Mouse (Mus musculus): ENCODE measurements around the gene Fzd9. TPM values are rescaled to one million over a fixed set of nuclear protein-coding genes. Genes with fewer than 3 reads are reported as not detected.
A peak's percentile ranks its signal among the peaks of the same experiment; 100 is the strongest.

Gene Fzd9
- polyA plus RNA-seq, 1 experiment = 2.8 TPM

GRCm38 (mm10) chr5:135243166-135243565 is 7.9 kb downstream of the Fzd9 start:
- no peaks in the 10 kb centered on the region for H3K9me3 ChIP-seq (replicated peaks; ENCODE audit: control insufficient read depth, insufficient read depth, low read length, poor library complexity, severe bottlenecking)
- no peaks in the 10 kb centered on the region for H3K27me3 ChIP-seq (ENCODE audit: control insufficient read depth, insufficient read depth, low read length, poor library complexity, severe bottlenecking)
- H3K27ac ChIP-seq (ENCODE audit: insufficient read depth, low read length) = no peak overlapping the region
- TF ChIP-seq CTCF (IDR thresholded peaks at IDR 0.05; ENCODE audit: low read depth, low read length) = no peak
- TF ChIP-seq EP300 (IDR thresholded peaks at IDR 0.05; ENCODE audit: insufficient read depth, low read depth, low read length) = no peak
- H3K9ac ChIP-seq (ENCODE audit: low read depth, poor library complexity, severe bottlenecking) = no peak overlapping the region
- no peak overlapping the region for H3K4me3 ChIP-seq (ENCODE audit: low read depth, low read length)
- peaks cover 58% of the 10 kb centered on the region for H3K36me3 ChIP-seq (ENCODE audit: control insufficient read depth, insufficient read depth, low read length, poor library complexity, severe bottlenecking)
- H3K4me1 ChIP-seq (ENCODE audit: control insufficient read depth, insufficient read depth, low read length) = no peaks in the 10 kb centered on the region

- H3K4me1 ChIP-seq (ENCODE audit: control insufficient read depth, insufficient read depth, low read length) = no peaks in the 10 kb centered on the region
- TF ChIP-seq CTCF (IDR thresholded peaks at IDR 0.05; ENCODE audit: low read depth, low read length) = no peak
- no peak for TF ChIP-seq EP300 (IDR thresholded peaks at IDR 0.05; ENCODE audit: insufficient read depth, low read depth, low read length)
- TF ChIP-seq POLR2A (IDR thresholded peaks at IDR 0.05; ENCODE audit: insufficient read depth, low read length) = no peak
- H3K4me3 ChIP-seq (ENCODE audit: low read depth, low read length) = no peak overlapping the region
- H3K36me3 ChIP-seq (ENCODE audit: control insufficient read depth, insufficient read depth, low read length, poor library complexity, severe bottlenecking) = peaks cover 63% of the 10 kb centered on the region
- no peaks in the 10 kb centered on the region for H3K9me3 ChIP-seq (replicated peaks; ENCODE audit: control insufficient read depth, insufficient read depth, low read length, poor library complexity, severe bottlenecking)
- H3K27ac ChIP-seq (ENCODE audit: insufficient read depth, low read length) = no peak overlapping the region
- H3K9ac ChIP-seq (ENCODE audit: low read depth, poor library complexity, severe bottlenecking) = no peak overlapping the region
- H3K27me3 ChIP-seq (ENCODE audit: control insufficient read depth, insufficient read depth, low read length, poor library complexity, severe bottlenecking) = no peaks in the 10 kb centered on the region
Measured at GRCm38 (mm10) chr5:135242608-135243007, 8.4 kb downstream of the Fzd9 start.

GRCm38 (mm10) chr5:135242136-135242535 is 8.9 kb downstream of the Fzd9 start:
- peaks cover 68% of the 10 kb centered on the region for H3K36me3 ChIP-seq (ENCODE audit: control insufficient read depth, insufficient read depth, low read length, poor library complexity, severe bottlenecking)
- no peak overlapping the region for H3K27ac ChIP-seq (ENCODE audit: insufficient read depth, low read length)
- H3K4me3 ChIP-seq (ENCODE audit: low read depth, low read length) = no peak overlapping the region
- H3K9ac ChIP-seq (ENCODE audit: low read depth, poor library complexity, severe bottlenecking) = no peak overlapping the region
- H3K9me3 ChIP-seq (replicated peaks; ENCODE audit: control insufficient read depth, insufficient read depth, low read length, poor library complexity, severe bottlenecking) = no peaks in the 10 kb centered on the region
- no peaks in the 10 kb centered on the region for H3K4me1 ChIP-seq (ENCODE audit: control insufficient read depth, insufficient read depth, low read length)
- no peaks in the 10 kb centered on the region for H3K27me3 ChIP-seq (ENCODE audit: control insufficient read depth, insufficient read depth, low read length, poor library complexity, severe bottlenecking)
- TF ChIP-seq POLR2A (IDR thresholded peaks at IDR 0.05; ENCODE audit: insufficient read depth, low read length) (no peak), CTCF (IDR thresholded peaks at IDR 0.05; ENCODE audit: low read depth, low read length) (no peak), EP300 (IDR thresholded peaks at IDR 0.05; ENCODE audit: insufficient read depth, low read depth, low read length) (no peak)

GRCm38 (mm10) chr5:135241474-135241873 is 9.6 kb downstream of the Fzd9 start:
- Histone ChIP-seq H3K4me3 (ENCODE audit: low read depth, low read length) (no peak overlapping the region), H3K9me3 (replicated peaks; ENCODE audit: control insufficient read depth, insufficient read depth, low read length, poor library complexity, severe bottlenecking) (no peaks in the 10 kb centered on the region), H3K4me1 (ENCODE audit: control insufficient read depth, insufficient read depth, low read length) (no peaks in the 10 kb centered on the region), H3K9ac (ENCODE audit: low read depth, poor library complexity, severe bottlenecking) (no peak overlapping the region), H3K27ac (ENCODE audit: insufficient read depth, low read length) (no peak overlapping the region), H3K36me3 (ENCODE audit: control insufficient read depth, insufficient read depth, low read length, poor library complexity, severe bottlenecking) (peaks cover 75% of the 10 kb centered on the region), H3K27me3 (ENCODE audit: control insufficient read depth, insufficient read depth, low read length, poor library complexity, severe bottlenecking) (no peaks in the 10 kb centered on the region)
- TF ChIP-seq POLR2A (IDR thresholded peaks at IDR 0.05; ENCODE audit: insufficient read depth, low read length) = no peak
- TF ChIP-seq EP300 (IDR thresholded peaks at IDR 0.05; ENCODE audit: insufficient read depth, low read depth, low read length) = no peak
- TF ChIP-seq CTCF (IDR thresholded peaks at IDR 0.05; ENCODE audit: low read depth, low read length) = no peak

GRCm38 (mm10) chr5:135238832-135239231 is 12.2 kb downstream of the Fzd9 start:
- no peak overlapping the region for H3K27ac ChIP-seq (ENCODE audit: insufficient read depth, low read length)
- no peaks in the 10 kb centered on the region for H3K27me3 ChIP-seq (ENCODE audit: control insufficient read depth, insufficient read depth, low read length, poor library complexity, severe bottlenecking)
- H3K4me3 ChIP-seq (ENCODE audit: low read depth, low read length) = no peak overlapping the region
- peaks cover 74% of the 10 kb centered on the region for H3K36me3 ChIP-seq (ENCODE audit: control insufficient read depth, insufficient read depth, low read length, poor library complexity, severe bottlenecking)
- TF ChIP-seq EP300 (IDR thresholded peaks at IDR 0.05; ENCODE audit: insufficient read depth, low read depth, low read length) (no peak), POLR2A (IDR thresholded peaks at IDR 0.05; ENCODE audit: insufficient read depth, low read length) (no peak), CTCF (IDR thresholded peaks at IDR 0.05; ENCODE audit: low read depth, low read length) (no peak)
- H3K9me3 ChIP-seq (replicated peaks; ENCODE audit: control insufficient read depth, insufficient read depth, low read length, poor library complexity, severe bottlenecking) = no peaks in the 10 kb centered on the region
- no peak overlapping the region for H3K9ac ChIP-seq (ENCODE audit: low read depth, poor library complexity, severe bottlenecking)
- H3K4me1 ChIP-seq (ENCODE audit: control insufficient read depth, insufficient read depth, low read length) = no peaks in the 10 kb centered on the region

- H3K27me3 ChIP-seq (ENCODE audit: control insufficient read depth, insufficient read depth, low read length, poor library complexity, severe bottlenecking) = no peaks in the 10 kb centered on the region
- H3K9me3 ChIP-seq (replicated peaks; ENCODE audit: control insufficient read depth, insufficient read depth, low read length, poor library complexity, severe bottlenecking) = no peaks in the 10 kb centered on the region
- TF ChIP-seq EP300 (IDR thresholded peaks at IDR 0.05; ENCODE audit: insufficient read depth, low read depth, low read length) (no peak), CTCF (IDR thresholded peaks at IDR 0.05; ENCODE audit: low read depth, low read length) (peak; percentile 70)
- no peaks in the 10 kb centered on the region for H3K4me1 ChIP-seq (ENCODE audit: control insufficient read depth, insufficient read depth, low read length)
- no peak overlapping the region for H3K27ac ChIP-seq (ENCODE audit: insufficient read depth, low read length)
- H3K36me3 ChIP-seq (ENCODE audit: control insufficient read depth, insufficient read depth, low read length, poor library complexity, severe bottlenecking) = peaks cover 75% of the 10 kb centered on the region
- no peak overlapping the region for H3K4me3 ChIP-seq (ENCODE audit: low read depth, low read length)
- no peak overlapping the region for H3K9ac ChIP-seq (ENCODE audit: low read depth, poor library complexity, severe bottlenecking)
Measured at GRCm38 (mm10) chr5:135236571-135236970, 14.5 kb downstream of the Fzd9 start.

Measured in ES-Bruce4 (cell line).